Mouse (Mus musculus) testis, adult 2 months (tissue): Measurements from ENCODE around the gene Dusp18.

ENCODE experiments used
- CTCF ChIP-seq: fragments of 200-500 bp; IDR thresholded peaks from 2 replicates; pipeline ENCODE4 v1.5.1; 2012; ENCODE audit warnings: low read depth, mild to moderate bottlenecking, inconsistent platforms, low read length, moderate library complexity; ENCODE audit not compliant: control insufficient read depth, insufficient read depth, insufficient replicate concordance
- POLR2A ChIP-seq: fragments of 200-500 bp; IDR thresholded peaks from 2 replicates; pipeline ENCODE4 v1.6.1; 2012; ENCODE audit warnings: low read depth, mild to moderate bottlenecking, inconsistent platforms, low read length, moderate library complexity; ENCODE audit not compliant: control insufficient read depth

DNA sequence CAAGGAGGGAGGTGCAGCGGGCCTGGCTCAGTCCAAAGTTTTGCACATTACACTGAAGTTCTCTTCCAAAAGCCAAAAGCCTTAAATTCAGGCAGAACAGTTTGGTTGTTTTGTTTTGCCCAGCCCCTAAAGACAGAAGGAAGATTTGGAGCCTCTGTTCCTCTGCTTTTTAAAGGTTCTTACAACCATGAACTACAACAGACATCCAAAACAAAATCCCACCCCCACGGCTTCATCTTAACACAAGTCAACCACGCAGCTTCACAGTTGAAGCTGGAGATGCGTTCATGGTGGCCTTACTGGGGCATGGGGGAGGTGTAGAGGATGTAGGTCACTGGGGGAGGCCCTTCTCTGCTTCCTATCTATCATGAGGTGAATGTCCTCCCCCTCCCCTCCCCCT lies 43.2 kb upstream of the Dusp18 start:
- TF ChIP-seq CTCF: no peak
- no peak for TF ChIP-seq POLR2A
